Mouse (Mus musculus) G1E (cell line): Measurements from ENCODE around the gene Dll3.

ENCODE experiments used
- CTCF ChIP-seq: IDR thresholded peaks from 2 replicates; pipeline ENCODE4 v1.5.1; 2012; ENCODE audit warnings: low read depth, low read length, inconsistent platforms, mixed read lengths
- TAL1 ChIP-seq: conservative IDR thresholded peaks from 2 replicates; pipeline ENCODE4 v1.6.1; 2012; ENCODE audit warnings: low read depth, low read length, inconsistent platforms, mixed read lengths

DNA sequence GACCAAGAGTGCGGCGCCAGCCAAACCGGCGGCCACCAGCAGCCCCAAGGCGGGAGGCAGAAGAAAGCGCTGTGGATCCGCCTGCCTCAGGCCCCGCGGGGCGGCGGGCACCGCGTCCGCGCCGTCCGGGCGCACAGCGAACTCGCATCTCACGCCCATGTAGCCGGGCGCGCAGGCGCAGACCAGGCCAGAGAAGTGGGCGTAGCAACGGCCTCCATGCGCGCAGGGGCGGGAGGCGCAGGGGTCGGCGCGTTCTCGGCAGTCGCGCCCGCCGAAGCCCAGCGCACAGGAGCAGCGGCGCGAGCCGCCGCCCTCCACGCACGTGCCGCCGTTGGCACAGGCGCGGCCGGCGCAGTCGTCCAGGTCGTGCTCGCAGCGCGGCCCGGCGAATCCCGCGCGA is 7.6 kb downstream of the Dll3 start:
- no peak for TF ChIP-seq CTCF
- TF ChIP-seq TAL1, result no peak
